Mouse (Mus musculus) ES-Bruce4 (cell line): ENCODE measurements around the gene Setd2.

Experiments used
- CTCF ChIP-seq: IDR thresholded peaks from one replicate; pipeline ENCODE4 v1.8.1; 2011; ENCODE audit warnings: low read depth, low read length
- POLR2A ChIP-seq: IDR thresholded peaks from one replicate; pipeline ENCODE4 v1.8.1; 2011; ENCODE audit warnings: low read length; ENCODE audit not compliant: insufficient read depth

- TF ChIP-seq CTCF (no peak), POLR2A (no peak)
These were observed 15.9 kb downstream of the Setd2 start for GRCm38 (mm10) chr9:110548261-110548660.
